Mouse (Mus musculus) thymus, adult 2 months (tissue): Measurements from ENCODE around the gene Upf3a.
"Not testable (repeated sequence)": the region's sequence is repeated elsewhere in the genome, so short reads cannot be mapped to it uniquely, and the experiment has no call there.

Experiments
- CTCF ChIP-seq: fragments of 200-500 bp; IDR thresholded peaks from 2 replicates; pipeline ENCODE4 v1.5.1; 2012; ENCODE audit warnings: mild to moderate bottlenecking, control low read depth, low read length, moderate library complexity, borderline replicate concordance; ENCODE audit not compliant: control insufficient read depth, poor library complexity, insufficient read depth; ENCODE audit errors: extremely low read depth
- POLR2A ChIP-seq: fragments of 200-500 bp; IDR thresholded peaks from 2 replicates; pipeline ENCODE4 v1.6.1; 2012; ENCODE audit warnings: mild to moderate bottlenecking, low read length, control low read depth, moderate library complexity; ENCODE audit not compliant: control insufficient read depth, poor library complexity, insufficient read depth; ENCODE audit errors: extremely low read depth

GRCm38 (mm10) chr8:13746212-13746611 is 39.2 kb upstream of the Upf3a start:
- TF ChIP-seq CTCF, POLR2A: not testable (repeated sequence)
